Mouse (Mus musculus): ENCODE results near the gene Mrpl14. TPM values are rescaled to one million over a fixed set of nuclear protein-coding genes. Genes with fewer than 3 reads are reported as not detected.

Mrpl14 gene
- polyA plus RNA-seq, 1 experiment from 2014 or later = 152 TPM

DNA sequence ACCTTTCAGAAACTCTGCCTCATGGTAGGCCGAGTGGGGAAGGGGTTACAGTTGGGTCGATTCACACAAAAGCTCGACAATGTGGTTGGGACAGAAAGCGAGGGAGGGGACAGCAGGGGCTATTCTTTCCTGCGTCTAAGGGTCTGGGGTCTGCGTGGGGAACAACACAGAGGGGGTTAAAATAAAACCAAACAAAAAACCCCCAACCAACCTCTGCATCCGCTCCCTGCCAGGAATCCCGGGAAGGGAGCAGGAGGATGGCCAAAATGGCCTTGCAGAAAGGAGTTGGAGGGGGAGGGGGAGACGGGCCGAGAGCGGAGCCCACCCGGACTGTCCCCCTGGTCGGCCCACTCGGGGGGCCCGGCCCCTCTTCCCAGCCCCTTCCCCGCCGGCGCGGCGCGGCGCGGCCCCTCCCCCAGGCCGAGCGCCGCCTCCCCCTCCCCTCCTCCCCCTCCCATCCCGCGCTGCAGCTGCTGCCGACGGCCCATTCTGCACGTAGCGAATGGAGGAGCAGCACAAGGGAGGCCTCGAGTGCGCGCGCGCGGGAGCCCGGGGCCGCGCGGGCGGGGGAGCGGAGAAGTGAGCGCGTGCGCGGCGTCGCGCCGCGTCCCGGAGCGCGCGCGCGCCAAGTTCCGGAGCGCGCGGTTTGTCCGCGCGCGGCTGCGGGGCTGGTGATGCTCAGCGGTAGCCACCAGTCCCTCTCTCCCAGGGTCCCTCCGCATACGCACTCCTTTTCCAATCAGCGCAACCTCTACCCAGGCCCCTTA, 50.4 kb downstream of the Mrpl14 start:
- ATAC-seq (ENCODE audit: insufficient number of reproducible peaks, insufficient read depth, low FRiP score, low TSS enrichment, low read depth) = peak; percentile 65
- under 1% methylated on average over 70 of the region's 72 CpGs for WGBS
- H3K27ac ChIP-seq = peak overlapping the region; percentile 92
- no peaks in the 10 kb centered on the region for H3K36me3 ChIP-seq
- peak overlapping the region; percentile 71 for H3K4me2 ChIP-seq
- H3K4me3 ChIP-seq = peak overlapping the region; percentile 48
- peaks cover 40% of the 10 kb centered on the region for H3K4me1 ChIP-seq
- peak overlapping the region; percentile 77 for H3K9ac ChIP-seq
- H3K27me3 ChIP-seq = peaks cover 23% of the 10 kb centered on the region
- H3K9me3 ChIP-seq = no peaks in the 10 kb centered on the region; the same call in 1 of the 2 replicates

DNA sequence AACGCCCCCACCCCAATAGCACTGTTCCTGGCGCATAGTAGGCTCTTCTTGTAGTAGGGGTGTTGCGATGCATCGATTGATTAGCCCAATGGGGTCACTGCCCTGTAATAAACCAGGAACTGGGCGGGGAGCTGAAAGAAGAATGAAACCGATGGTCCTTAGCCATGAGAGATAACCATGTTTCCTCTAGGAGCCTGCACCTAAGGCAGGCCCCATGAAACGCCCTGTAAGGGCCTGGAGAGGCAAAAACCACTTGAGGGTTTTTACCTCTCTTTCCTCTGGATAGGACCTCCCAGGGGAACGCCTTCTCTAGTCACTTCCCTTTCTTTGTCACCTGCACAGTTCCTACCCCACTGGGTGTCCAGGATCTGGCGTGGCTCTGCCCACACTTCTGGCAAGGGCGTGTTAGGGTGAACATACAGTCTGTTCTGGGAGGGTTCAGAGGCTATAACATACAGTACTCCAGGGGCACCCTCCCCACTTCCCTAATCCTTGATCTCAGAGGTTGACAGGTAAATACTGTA, 51.0 kb downstream of the Mrpl14 start:
- Histone ChIP-seq H3K4me3 (peak overlapping the region; percentile 48), H3K27me3 (peaks cover 23% of the 10 kb centered on the region), H3K4me2 (peak overlapping the region; percentile 71), H3K4me1 (peaks cover 39% of the 10 kb centered on the region), H3K9ac (peak overlapping the region; percentile 77), H3K9me3 (no peaks in the 10 kb centered on the region; the same call in 1 of the 2 replicates), H3K36me3 (no peaks in the 10 kb centered on the region), H3K27ac (peak overlapping the region; percentile 92)
- WGBS = 16% methylated on average over 10 of the region's 10 CpGs
- no peak for ATAC-seq (ENCODE audit: insufficient number of reproducible peaks, insufficient read depth, low FRiP score, low TSS enrichment, low read depth)

DNA sequence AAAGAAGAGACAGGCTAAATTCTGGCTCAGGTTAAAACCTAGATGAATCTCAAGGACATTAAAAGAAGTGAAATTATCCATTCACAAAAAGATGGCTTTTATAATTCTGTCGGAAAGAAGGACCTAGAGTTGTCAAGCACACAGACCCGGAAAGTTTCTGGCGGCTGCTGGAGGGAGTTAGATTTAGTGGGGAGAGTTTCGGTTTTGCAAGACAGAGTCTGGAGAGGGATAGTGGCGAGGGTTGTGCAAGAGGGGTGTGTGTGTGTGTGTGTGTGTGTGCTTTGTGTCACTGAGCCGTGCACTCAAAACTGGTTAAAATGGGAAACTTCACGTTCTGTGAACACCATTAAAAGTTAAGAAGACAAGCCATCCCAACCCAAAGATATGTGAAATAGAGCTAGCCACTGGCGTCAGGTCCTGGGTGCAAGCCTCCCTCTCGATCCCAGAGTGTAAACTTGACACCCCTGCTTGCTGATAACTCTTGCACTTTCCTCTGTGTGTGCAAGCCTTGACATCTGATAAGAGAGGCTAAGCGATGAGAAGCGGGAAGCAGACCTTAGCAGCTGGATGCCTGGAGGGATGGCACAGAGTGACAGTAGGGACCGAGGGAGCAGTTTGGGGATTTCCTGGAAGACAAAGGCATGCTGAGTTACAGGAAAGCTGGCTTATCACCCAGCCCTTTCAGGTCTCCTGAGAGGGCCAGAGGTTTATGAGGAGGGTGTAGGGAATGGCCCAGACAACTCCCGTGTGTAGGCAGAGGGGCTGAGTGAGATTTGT, 56.4 kb downstream of the Mrpl14 start:
- Histone ChIP-seq H3K9ac (peak overlapping the region; percentile 52; the same call in 1 of the 2 replicates), H3K9me3 (no peaks in the 10 kb centered on the region; the same call in 1 of the 2 replicates), H3K27me3 (no peaks in the 10 kb centered on the region), H3K4me2 (no peak overlapping the region), H3K27ac (no peak overlapping the region), H3K4me3 (no peak overlapping the region), H3K4me1 (peaks cover 14% of the 10 kb centered on the region), H3K36me3 (no peaks in the 10 kb centered on the region)
- ATAC-seq (ENCODE audit: insufficient number of reproducible peaks, insufficient read depth, low FRiP score, low TSS enrichment, low read depth) = no peak
- 45% methylated on average over 13 of the region's 13 CpGs for WGBS

DNA sequence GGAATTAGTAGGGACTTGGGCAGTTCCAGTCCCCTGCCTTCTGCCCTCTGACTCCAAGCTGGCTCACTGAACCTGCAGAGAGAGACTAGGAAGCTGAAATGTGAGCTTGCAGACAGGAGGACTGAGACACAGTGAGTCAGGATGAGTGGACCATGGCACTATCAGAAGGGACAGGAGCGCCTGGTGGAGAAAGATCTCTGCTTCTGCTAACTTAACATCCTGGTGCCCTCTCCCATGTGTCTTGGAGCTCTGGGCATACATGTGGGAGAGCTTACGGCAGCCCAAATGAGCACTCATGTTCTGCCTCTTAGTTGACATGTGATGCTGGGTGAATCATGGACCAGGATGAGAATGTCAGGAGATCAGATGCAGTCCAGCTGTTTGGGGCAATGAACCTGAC, 59.5 kb downstream of the Mrpl14 start:
- no peak for ATAC-seq (ENCODE audit: insufficient number of reproducible peaks, insufficient read depth, low FRiP score, low TSS enrichment, low read depth)
- no peak overlapping the region for H3K27ac ChIP-seq

DNA sequence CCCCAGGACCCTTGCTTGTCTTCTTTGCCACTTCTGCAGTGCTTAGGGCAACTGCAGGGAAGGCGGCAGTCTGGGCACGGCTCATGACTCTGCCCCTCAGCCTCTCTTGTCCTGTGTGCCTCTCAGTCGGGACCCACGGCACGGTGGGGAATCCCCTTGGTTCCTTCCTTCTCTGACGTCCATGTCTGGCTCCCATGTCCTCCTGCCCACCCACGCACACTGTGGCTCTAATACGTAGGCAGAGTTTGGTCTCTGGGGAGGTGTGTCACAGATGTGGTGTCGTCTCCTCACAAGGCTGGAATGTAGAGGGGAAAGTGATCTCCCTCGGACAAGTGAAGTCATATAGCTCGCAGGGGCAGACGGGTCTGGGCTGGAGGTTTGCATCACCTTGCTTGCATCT, 60.6 kb downstream of the Mrpl14 start:
- WGBS = 48% methylated on average over 12 of the region's 12 CpGs
- no peak overlapping the region for H3K9ac ChIP-seq
- ATAC-seq (ENCODE audit: insufficient number of reproducible peaks, insufficient read depth, low FRiP score, low TSS enrichment, low read depth) = no peak

More for the DNA sequence above, 59.5 kb downstream of the Mrpl14 start:
- H3K36me3 ChIP-seq = no peaks in the 10 kb centered on the region
- WGBS = 82% methylated on average over 2 of the region's 2 CpGs
- H3K27me3 ChIP-seq = no peaks in the 10 kb centered on the region
- peaks cover 21% of the 10 kb centered on the region for H3K4me1 ChIP-seq
- H3K4me2 ChIP-seq = no peak overlapping the region
- H3K4me3 ChIP-seq = no peak overlapping the region
- no peaks in the 10 kb centered on the region for H3K9me3 ChIP-seq
- H3K9ac ChIP-seq = no peak overlapping the region

DNA sequence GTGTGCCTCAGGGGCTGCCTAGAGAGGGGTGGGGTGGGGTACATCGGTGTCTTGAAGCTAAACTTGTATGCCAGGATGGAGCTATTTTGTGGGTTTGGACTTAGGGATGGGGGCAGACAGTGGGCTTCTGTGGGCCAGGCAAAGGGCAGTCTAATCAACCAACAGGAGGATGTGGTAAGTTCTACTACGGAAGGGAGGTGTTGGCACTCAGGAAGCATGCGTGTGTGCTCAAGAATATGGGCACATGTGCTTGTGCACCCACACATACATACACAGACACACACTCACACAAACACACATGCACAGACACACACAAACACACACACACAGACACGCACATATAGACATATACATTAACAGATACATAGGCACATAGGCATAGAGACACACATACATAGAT, 61.2 kb downstream of the Mrpl14 start:
- Histone ChIP-seq H3K27me3 (no peaks in the 10 kb centered on the region), H3K4me1 (peaks cover 21% of the 10 kb centered on the region), H3K4me2 (no peak overlapping the region), H3K4me3 (no peak overlapping the region), H3K36me3 (no peaks in the 10 kb centered on the region), H3K9ac (no peak overlapping the region), H3K27ac (no peak overlapping the region), H3K9me3 (no peaks in the 10 kb centered on the region)
- 90% methylated on average over 4 of the region's 4 CpGs for WGBS
- ATAC-seq (ENCODE audit: insufficient number of reproducible peaks, insufficient read depth, low FRiP score, low TSS enrichment, low read depth) = no peak

More for the DNA sequence above, 60.6 kb downstream of the Mrpl14 start:
- Histone ChIP-seq H3K9me3 (no peaks in the 10 kb centered on the region), H3K4me3 (no peak overlapping the region), H3K27ac (no peak overlapping the region), H3K4me2 (no peak overlapping the region), H3K27me3 (no peaks in the 10 kb centered on the region), H3K36me3 (no peaks in the 10 kb centered on the region), H3K4me1 (peaks cover 21% of the 10 kb centered on the region)

Other genes starting within 250 kb of the Mrpl14 start
- gene Spats1, start 210.9 kb upstream of the Mrpl14 start, polyA plus RNA-seq (2015; fragmentation: Nextera tagmentation; extraction: Ambion mirVana) = 0.86 and 0.88 TPM in 2 replicates
- 20.2 and 21.5 TPM in 2 replicates for gene Aars2, start 179.5 kb upstream of the Mrpl14 start, polyA plus RNA-seq (2015; fragmentation: Nextera tagmentation; extraction: Ambion mirVana)
- 1.0 and 1.1 TPM in 2 replicates for gene Tcte1, start 162.9 kb upstream of the Mrpl14 start, polyA plus RNA-seq (2015; fragmentation: Nextera tagmentation; extraction: Ambion mirVana)
- gene Tmem151b, start 136.6 kb upstream of the Mrpl14 start, polyA plus RNA-seq (2015; fragmentation: Nextera tagmentation; extraction: Ambion mirVana) = 7.7 and 10.1 TPM in 2 replicates
- 4.7 TPM in 2 replicates for gene Nfkbie, start 130.6 kb upstream of the Mrpl14 start, polyA plus RNA-seq (2015; fragmentation: Nextera tagmentation; extraction: Ambion mirVana)
- 104 and 122 TPM in 2 replicates for gene Slc35b2, start 122.4 kb upstream of the Mrpl14 start, polyA plus RNA-seq (2015; fragmentation: Nextera tagmentation; extraction: Ambion mirVana)
- gene Hsp90ab1, start 113.1 kb upstream of the Mrpl14 start, polyA plus RNA-seq (2015; fragmentation: Nextera tagmentation; extraction: Ambion mirVana) = 1,480 and 1,606 TPM in 2 replicates
- gene Slc29a1, start 86.7 kb upstream of the Mrpl14 start, polyA plus RNA-seq (2015; fragmentation: Nextera tagmentation; extraction: Ambion mirVana) = 69.8 and 77.4 TPM in 2 replicates
- 3.8 and 5.5 TPM in 2 replicates for gene Mymx, start 84.2 kb upstream of the Mrpl14 start, polyA plus RNA-seq (2015; fragmentation: Nextera tagmentation; extraction: Ambion mirVana)
- 0.63 and 0.84 TPM in 2 replicates for gene Capn11, start 27.0 kb upstream of the Mrpl14 start, polyA plus RNA-seq (2015; fragmentation: Nextera tagmentation; extraction: Ambion mirVana)
- 38.0 and 42.4 TPM in 2 replicates for gene Tmem63b, start 583 bp downstream of the Mrpl14 start, polyA plus RNA-seq (2015; fragmentation: Nextera tagmentation; extraction: Ambion mirVana)
- not detected in 2 replicates for gene 1600014C23Rik, start 47.5 kb downstream of the Mrpl14 start, polyA plus RNA-seq (2015; fragmentation: Nextera tagmentation; extraction: Ambion mirVana)